Mouse (Mus musculus) erythroblast, adult 5-6 weeks (primary cell): ENCODE measurements around the gene Fgf13. TPM values are rescaled to one million over a fixed set of nuclear protein-coding genes. Genes with fewer than 3 reads are reported as not detected.

Experiments used
- ATAC-seq: replicated peaks from 2 replicates; pipeline ENCODE4 v1.8.0; 2016; ENCODE audit warnings: moderate number of reproducible peaks, mild to moderate bottlenecking, moderate TSS enrichment, inconsistent platforms; ENCODE audit not compliant: poor library complexity, low FRiP score, severe bottlenecking
- total RNA-seq, 2 experiments: library from RNA; stranded (forward) in 1 of 2; stranded (reverse) in 1 of 2; fragments of 150-400 nt in 1 of 2; fragments of 200-764, 138-1000 nt in 1 of 2; gene quantifications; 2 replicates each; pipeline versions ENCODE4 v1.2.3 to v1.2.4; 2015 to 2017; ENCODE audit warnings: low replicate concordance in 2 of 2

Gene Fgf13
- total RNA-seq (2015; ENCODE audit: low replicate concordance) (not detected in 2 replicates), total RNA-seq (2017; ENCODE audit: low replicate concordance) (not detected in 2 replicates)

- no peak for ATAC-seq
Measured at GRCm38 (mm10) chrX:59567695-59568431, at the start of gene Fgf13. TSS of gene Fgf13 (minus strand) at chrX:59568071.

- no peak for ATAC-seq
Measured at GRCm38 (mm10) chrX:59606535-59606934, 38.7 kb upstream of the Fgf13 start.

DNA sequence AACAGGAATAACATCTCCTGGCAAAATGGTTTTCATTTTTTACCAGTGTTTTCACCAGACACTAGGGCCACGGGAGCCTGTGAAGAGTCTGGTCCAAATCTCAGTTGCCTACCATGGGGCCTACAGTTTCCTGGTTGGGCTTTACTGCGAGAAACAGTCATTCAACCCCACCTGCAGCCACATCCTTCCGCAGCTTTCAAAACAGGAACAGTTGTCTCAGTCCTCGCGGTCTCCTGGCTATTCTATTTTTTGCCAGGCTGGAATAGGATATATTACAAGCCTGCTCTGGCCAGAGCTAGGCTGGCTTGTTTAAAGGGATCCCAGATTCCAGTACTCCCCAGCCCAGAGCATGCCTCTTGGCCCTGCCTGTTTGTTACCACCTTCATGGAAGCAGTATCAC lies 21.2 kb upstream of the Fgf13 start:
- no peak for ATAC-seq

DNA sequence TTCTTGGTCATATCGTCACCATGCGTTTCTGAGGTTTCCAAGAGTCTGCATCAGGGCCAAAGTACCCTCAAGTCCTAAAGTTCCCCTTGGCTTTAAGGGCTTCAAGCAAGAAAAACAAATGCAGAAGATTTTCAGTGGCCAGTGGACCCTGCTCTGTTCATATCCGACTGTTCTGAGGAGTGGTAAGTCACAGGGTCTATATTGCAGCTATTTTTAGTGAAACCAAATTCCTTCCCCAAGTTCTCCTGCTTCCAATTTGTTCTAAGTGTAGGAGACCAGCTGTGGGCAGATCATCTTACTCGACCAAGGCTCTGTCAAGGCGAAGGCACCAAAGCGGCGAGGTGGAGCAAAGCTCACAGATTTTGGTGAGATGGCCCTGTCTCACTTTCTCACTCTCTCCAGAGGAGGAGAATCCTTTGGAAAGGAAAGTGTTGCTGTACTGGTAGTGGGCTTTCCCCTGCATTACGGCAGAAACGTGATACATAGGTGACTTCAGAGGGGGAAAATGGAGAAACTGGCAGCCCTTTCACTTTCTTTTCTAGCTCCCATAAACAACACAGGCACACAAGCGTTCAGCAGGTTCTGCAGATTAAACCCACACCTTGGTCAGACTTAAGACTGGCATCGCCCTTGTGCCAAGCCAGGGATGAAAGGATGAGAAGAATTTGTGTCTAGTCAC lies 17.8 kb upstream of the Fgf13 start:
- no peak for ATAC-seq

DNA sequence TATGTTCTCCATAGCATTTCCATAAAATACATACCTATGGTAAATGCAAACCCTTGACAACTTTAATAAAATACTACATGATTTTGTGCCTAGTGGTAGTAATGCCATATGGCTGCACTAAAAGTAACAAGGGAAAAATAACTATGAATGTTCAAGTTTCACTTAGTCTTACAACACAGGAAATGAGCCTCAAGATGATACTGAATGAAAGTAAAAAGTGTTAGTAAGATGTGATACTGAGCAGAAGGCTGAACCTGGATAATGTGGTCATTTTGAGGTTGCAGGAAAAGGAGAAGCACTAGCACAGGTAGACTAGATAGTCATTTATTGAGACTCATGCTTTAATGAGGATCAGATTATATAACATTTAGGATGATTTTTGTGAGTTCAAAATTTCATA lies 16.2 kb upstream of the Fgf13 start:
- no peak for ATAC-seq

GRCm38 (mm10) chrX:59566826-59567694 lies 811 bp downstream of the Fgf13 start:
- no peak for ATAC-seq

GRCm38 (mm10) chrX:59566017-59566679 lies 1.7 kb downstream of the Fgf13 start:
- ATAC-seq = no peak

DNA sequence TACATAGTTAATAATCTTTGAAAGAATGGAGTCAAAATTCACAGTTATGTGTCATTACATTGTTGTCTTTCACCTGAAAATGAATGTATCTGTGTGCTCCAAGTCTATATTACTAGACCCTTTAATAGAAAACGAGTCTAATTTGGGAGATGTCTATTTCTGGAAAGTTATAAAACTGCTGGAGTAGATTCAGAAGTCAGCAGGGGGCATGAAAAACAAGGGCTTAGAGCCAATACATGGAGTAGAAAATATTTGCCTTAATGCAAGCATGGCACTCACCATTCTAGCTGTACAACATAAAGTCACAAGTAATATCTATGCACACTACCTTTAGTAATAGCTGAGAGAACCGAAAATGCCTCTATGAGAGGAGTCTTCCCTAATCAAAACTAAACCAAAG lies 19.9 kb downstream of the Fgf13 start:
- no peak for ATAC-seq

DNA sequence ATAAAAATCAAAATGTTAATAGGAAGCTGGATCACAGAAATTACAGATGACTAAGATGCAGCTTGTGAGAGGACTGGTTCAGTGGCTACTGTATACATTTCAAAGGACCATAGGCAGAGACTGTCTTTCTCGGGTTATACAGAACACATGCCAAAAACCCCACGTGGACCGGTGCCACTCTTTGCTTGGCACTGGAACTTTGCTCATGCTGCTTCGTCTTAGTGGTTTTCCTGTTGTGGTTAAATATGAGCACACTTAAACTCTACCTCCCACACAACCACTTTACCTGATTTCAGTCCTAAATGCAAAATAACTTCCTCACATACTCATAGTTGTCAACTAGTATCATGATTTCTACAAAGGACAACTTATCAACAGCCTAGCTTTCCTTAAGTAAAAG lies 59.6 kb downstream of the Fgf13 start:
- no peak for ATAC-seq

DNA sequence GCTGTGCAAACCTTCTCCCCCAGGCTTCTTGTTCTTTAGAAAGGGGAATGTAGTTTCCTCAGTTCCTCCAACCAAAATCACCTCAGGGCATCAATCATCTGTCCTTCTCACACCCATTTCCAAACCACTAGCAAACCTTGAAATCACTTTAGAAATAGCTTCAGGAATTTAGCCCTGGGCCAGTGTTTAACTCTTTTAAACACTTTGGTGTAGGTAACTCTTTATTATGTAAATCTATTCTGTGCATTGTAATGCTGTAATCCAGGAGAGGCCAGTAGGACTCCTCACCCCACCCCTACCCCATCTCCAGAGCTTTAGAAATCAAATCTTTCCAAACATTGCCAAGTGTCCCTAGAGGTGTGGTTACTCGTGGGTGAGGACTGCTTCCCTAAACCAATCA lies 74.5 kb downstream of the Fgf13 start:
- ATAC-seq = no peak

GRCm38 (mm10) chrX:59485426-59485825 lies 82.4 kb downstream of the Fgf13 start:
- no peak for ATAC-seq

DNA sequence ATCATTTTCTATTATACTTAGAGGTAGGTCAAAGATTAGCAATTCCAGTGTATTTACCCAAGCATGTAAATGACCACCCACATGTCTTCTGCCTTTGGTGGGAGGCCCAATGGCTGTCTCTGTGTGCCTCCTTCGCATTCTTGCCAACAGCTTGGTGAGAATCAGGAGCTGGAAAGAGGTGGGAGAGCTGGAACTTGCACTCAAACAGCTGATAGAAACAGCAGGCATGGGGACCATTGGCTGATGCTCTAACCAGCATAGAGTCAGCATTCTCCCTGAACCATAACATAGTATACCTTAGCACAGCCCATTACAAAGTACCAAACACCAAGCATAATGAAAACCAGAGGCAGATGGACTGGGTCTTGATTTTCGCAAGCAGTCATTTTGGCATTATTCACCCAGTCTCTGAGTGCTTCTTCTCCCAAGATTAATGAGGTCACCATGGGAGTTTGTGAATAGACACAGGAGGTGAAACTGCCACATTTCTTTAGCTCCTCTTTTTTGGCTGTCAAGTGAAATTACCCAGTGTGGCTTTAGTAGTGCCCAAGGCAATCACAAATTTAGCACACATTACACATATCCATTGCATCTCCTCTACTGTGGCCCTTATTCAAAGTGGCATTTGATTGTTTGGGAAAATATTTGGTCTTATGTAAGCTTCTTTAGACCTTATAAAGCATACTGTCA lies 165.1 kb downstream of the Fgf13 start:
- no peak for ATAC-seq

GRCm38 (mm10) chrX:59290916-59291411 lies 276.9 kb downstream of the Fgf13 start:
- ATAC-seq = no peak

- no peak for ATAC-seq
Measured at GRCm38 (mm10) chrX:59251576-59251975, 316.3 kb downstream of the Fgf13 start.

DNA sequence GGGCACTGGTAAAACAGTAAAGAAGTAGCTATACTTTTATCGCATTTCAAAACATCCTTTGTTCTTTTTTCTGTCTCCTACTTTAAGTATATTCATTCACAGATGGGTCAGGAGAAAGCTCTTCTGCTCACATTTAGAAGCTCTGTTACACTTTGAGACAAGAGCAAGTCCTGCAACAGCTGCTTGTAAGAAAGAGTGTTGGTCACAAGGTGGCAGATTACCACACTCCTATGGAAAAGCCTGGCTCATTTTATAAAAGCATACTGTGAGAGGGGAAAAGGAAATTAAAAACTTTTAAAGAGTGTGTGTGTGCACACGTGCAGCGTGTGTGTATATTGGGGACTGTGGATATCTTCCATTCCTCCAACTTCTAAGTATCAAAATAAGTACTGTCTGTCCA lies 324.1 kb downstream of the Fgf13 start:
- no peak for ATAC-seq

DNA sequence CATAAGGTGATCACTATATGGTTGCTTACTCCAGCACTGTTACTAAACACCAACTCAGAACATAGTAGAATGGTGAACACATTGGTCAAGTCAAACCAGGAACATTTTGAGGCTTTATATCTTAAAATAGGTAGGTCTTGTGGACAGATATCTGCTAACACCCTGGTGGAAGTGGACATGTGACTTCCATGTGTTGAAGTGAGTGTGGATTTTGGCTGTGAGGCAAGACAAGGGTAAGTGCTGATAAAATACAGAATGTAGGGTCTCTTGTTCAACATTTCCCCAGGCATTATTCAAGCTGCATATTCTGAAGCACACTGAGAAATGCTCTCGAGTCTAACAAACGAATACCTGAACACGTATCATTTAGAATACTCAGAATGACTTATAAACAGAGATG lies 324.7 kb downstream of the Fgf13 start:
- no peak for ATAC-seq

GRCm38 (mm10) chrX:59241460-59241747 lies 326.5 kb downstream of the Fgf13 start:
- no peak for ATAC-seq

- ATAC-seq = no peak
Measured at GRCm38 (mm10) chrX:59240683-59241459, 327.0 kb downstream of the Fgf13 start.

DNA sequence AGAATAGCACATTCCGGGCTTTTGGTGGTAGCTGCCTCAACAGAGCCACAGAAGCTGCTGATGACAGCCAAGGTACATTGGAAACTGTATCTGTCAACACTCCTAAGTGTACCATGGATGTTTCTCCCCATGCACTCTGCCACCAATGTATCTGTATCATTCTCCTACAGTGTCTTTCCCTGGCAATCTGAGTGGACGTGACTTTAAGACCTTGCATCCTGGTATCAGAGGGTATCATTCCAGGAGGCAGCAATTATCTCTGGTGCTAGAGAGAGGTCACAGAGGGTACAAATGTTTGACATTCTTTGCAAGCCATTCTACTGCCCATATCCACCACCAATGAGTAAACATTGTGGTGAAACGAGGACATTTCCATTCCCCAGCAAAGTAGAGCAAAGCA lies 347.2 kb downstream of the Fgf13 start:
- ATAC-seq = no peak
